Mouse (Mus musculus) natural killer cell, adult 2 months (primary cell): ENCODE measurements around the gene Kcnk2.

Experiments
- DNase-seq, 2 experiments: peaks; one replicate each; pipeline ENCODE4 v3.0.0; 2022; ENCODE audit warnings: low spot score in 2 of 2

The Kcnk2 gene

DNA sequence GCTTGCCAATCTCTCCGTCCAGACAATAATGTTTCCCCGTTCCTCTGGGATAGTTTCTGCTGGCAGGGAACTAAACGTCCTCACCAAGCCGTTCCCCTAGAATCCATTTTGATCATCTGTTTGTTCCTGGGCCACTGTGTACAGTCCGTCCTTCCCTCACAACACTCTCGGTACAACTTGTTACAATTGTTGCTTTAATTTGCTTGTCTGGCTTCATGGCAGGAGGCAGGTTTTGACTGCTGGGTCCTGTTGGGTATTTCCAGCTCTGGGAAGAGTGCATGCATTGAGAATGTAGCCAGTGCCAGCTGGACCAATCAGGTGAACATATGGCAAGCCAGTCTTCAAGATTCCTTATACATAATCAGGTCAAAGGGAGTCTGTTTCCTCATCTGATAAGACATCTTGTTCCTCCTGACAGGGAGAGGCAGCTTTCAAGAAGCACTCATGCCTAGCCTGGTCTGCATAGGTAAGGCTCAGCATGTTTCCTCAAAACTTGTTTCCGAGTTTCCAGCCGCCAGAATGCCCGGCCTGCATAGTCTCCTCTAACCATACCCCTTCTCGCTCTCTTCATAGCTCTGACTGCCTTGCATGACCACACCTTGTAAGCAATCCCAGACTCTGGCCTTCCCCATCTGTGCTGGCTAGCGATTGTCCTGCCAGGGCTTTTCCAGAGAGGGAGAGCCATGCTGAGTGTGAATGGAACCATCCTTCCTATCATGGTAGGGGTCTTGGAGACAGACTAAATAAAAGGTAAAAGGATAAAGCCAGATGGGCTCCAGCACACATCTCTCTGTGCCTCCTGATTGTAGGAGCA lies 184.1 kb downstream of the Kcnk2 start:
- DNase-seq = no peak

DNA sequence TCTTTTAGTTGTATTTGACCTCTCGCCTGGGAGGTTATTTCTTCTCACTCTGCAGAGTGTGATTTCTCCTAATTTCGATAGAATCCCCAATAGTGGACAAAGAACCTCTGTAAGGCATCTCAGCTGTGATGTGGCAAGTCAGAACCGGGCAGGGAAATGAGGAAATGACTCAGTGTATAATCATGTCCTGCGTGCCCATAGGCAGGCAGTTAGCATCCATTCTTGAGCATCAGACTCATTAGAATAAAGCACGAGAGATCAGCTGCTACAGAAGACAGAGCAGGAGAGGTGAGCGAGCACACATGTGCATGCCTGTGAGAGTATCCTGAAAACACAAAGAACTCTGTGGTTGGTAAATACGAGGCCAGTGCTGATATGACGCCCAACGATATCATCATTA lies 186.9 kb downstream of the Kcnk2 start:
- no peak for DNase-seq

DNA sequence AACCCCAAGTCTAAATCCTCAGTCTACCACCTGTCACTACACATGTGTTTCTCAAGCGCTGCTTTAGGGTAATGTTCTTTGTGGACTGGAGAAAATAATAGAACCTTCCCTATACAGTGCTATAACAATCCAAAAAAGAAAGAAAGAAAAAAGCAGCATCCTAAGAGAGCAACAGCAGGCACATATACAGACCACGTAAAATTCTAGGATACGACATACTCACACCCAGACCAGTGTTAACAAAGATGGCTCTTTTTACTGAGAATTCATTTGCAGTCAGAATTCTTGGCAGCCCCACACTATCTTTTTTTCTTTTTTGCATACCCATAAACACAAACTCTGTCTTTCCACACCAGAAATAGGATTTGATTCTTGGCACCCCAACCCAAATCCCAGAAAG lies 187.6 kb downstream of the Kcnk2 start:
- DNase-seq = no peak

DNA sequence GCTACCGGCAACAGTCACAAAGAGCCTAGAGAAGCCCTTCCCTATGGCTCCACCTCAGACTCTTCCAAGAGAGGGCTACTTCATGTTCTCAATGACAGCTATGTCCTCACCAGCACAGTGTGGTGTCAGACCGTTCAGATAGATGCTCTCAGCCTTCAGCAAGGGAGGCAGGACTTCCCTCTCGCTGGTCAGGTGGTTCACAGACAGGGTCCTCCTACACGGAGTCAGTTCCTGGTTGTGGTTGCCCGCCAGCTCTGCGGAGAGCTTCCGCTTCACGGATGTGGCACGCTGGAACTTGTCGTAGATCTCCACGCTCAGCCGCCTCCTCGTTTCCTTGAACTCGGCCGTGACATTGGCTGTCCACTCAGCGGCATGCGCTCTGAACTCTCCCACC lies 192.4 kb downstream of the Kcnk2 start:
- DNase-seq = no peak

DNA sequence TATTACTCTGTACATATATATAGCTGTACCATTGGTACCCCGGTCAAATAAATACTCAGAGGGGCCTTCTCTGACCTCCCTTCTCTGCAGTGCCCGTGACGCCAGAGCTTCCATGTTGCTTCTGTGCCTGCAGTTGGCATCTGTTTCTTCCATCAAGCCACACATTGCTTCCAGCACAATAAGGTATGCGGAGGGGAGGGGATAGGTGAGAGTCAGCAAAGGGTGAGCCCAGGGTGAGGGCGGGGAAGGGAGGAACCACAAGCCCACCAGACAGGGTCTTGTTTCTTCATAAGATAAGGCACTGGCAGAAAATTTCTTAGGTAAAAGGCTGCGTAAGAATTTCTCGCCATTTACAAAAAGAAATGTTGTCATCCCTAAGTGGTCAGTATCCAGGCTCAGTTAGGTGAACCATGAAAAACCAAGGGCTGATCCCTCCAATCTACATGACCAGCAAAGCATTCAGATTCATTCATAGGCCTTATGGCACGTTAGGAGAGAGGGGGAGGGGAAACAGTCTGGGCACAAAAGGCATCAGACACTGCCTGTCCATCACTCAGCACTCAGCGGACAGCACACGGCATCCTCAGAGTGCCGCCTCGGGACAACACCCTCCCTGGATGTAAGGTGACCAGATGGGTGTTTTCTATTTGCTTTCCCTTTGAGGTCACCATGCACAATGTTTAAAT lies 192.9 kb downstream of the Kcnk2 start:
- no peak for DNase-seq

DNA sequence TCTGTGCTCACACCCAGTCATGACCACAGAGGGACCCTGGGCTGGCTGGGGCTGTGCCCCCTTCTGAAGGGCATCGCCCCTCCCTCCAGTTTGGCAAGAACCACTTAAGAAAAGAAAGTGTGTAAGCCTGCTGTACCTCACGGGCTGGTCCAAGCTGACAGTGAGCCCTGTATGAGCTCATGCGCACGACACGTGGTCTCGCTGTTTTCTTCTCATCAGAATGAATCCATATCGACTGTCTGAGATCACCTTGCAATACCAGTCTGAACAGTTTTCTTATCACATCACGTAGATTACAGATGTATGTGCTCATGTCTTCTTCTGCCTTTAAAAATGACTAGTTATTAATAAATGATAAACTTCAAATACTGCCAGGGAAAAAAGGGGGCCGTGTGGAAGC lies 193.5 kb downstream of the Kcnk2 start:
- no peak for DNase-seq

DNA sequence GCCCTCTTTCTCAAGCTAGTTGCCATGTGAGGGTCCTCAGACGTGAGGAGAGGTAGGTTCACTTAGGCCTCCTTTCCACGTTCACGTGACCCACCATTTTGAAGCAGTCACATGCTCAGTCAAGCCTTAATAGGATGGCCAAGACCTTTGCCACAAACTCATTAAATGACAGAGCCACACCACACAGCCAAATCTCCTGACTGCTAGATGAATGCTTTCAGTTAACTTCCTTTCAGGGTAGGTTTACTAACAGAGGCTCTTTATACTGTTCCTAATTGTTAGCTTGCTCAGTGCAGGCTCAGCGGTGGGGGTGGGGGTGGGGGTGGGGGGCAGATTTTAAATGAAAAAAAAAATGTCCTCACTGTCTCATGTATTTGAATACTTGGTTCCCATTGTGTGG lies 206.3 kb downstream of the Kcnk2 start:
- DNase-seq = no peak

DNA sequence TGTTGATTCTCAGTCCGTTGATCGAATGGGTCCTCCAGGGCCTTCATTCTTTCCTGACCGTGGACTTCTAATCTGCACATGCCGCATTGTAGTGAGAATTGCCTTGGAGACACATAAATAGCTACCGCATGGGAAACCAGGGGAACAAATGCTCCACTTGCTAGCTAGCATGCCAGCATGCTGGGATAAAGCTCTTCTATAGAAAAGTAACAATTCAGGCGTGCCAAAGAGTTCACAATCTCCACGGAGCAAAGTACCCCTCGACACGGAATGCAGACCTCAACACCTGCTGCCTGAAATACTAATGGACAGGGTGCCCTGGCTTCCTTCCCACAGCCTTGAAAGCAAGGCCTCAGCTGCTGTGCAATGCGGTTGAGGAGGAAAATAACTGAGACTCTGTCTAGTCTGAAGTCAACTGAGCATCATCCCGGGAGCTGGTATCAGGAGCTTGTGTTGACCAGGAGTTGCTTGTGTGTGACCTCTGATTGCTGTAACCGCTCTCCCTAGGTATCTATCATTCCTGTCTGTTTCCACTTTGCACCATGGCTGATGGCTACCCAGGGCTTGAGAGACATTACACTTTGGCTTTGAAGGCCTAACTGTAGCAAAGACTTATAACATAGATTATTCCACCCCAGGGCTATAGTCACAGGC lies 214.2 kb downstream of the Kcnk2 start:
- no peak for DNase-seq

DNA sequence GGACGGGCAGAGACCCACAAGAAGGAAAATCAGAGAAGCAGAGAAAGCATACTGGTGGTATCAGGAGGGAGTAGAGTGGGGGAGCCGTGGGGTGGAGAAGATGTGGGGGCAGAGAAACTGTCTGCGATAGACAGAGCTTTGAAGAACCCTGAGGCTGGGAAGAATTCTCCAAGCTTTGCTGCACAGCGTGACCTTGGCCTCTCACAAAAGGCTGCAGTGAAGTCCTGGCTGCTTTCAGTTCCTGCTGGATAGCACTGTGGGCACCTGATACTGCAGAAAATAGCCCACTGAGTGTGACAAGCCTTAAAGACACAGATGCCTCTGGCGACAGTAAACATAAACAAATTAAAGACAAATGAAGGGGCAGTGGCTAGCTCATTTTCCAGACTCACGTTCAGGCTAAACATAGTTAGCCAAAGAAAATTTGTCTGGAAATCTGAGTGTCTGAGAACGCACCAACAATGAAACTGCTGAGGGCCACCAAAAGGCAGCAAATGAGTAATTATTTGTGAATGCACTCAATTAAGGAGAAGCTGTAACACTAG lies 216.8 kb downstream of the Kcnk2 start:
- no peak for DNase-seq

DNA sequence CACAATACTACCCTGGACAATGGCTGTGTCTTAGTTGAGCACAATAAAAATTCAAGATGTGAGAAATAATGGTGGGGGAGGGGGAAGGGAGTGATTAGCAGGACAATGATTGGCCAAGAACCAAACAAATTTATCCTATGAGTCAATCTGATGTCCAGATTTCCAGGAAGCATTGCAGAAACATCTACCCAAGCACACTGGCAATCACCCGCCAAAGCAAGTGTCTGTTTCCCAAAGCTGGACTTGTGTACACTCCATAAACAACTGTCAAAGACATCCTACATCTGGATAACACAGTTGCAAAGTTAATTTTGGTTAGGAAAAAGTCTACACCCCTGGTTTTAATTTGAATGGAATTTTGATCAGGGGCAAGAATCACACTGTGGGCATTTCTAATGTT lies 224.3 kb downstream of the Kcnk2 start:
- DNase-seq = no peak

DNA sequence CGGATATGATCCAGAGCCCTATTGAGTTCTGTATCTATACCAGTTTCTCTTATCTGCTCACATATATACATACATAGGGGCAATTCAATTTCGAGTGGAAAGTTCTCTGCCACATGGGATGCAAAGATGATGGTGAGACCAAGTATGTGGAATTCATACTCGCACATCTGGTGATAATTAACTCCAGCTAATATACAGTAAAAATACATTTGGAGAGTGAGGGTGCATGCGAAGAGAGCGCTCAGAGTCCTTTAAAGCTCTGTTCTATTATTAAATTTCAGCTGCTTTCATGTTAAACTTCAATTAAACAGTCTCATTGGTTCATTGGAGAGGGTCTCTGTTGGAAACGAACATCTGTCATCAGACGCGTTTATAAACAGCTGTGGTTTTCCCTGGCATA lies 228.6 kb downstream of the Kcnk2 start:
- no peak for DNase-seq

DNA sequence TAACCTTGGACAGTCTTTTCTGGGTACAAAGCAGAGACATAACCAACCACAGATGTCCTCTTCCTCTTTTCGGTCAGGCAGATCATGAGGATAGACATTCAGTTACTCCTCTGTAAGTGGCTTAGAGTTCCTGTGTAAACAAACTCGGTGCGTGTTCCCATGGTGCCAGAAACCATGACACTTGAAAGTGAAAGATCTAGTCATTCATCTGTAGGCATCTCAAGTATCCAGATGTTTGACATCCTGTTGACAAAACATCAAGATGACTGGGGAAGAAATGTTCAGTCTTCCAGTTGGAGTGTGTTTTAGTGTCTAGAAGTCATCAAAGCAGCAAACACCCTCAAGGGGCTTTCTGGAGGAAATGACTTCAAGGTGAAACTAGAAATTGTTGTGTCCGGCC lies 230.9 kb downstream of the Kcnk2 start:
- peak in 1 of 2 experiments; percentile 42 for DNase-seq

DNA sequence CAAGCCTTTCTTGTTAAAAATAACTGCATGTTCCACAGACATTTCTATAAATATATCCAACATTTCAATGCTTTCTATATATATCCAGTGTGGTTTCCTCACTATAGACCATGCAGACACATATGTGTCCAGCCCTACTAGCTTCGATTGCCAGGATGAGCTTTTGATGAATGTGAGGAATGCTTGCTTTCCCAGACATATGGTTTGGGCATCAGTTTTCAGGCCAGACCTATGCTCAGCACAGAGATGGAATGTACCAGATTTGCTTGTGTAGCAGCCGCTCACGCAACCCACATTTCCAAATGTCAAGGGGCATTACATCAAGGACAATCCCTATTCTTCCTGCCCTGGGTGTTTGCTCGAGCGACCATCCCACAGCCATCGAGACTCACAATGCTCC lies 236.3 kb downstream of the Kcnk2 start:
- DNase-seq = no peak

DNA sequence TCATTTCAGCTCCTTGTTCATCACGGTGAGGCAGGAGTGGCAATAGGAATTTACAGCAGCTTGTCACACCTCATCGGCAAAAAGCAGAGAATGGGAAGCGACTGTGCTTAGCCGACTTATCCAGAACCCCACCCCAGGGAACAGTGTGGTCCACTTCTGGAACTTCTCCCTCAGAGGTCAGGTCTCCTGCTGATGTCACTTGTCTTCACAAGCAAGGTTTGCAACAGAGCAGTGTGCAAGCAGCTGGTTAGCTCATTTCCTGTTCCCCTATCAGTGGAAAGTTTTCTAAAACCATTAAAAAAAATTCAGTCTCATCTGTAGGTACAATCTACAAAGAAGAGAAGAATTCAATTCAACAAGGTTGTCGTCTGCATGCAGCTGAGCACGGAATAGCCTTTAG lies 236.9 kb downstream of the Kcnk2 start:
- no peak for DNase-seq

DNA sequence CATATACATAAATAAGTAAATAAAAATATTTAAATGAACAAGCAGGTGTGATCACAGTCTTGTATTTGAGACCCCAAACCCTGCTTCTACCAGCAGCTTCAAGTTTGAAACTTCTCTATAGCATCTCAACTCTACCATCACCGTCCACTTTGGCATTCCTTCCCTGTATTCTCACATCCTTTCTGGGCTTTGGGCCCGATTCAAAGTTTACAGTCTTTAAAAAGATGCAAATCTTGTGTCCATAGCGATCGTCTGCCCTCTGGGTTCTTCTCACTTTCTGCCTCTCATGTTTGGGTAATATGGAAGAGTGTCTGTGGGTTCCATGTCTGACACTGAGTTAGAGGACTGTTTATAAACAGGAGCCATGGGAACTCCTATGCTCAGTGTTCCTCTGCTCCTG lies 237.4 kb downstream of the Kcnk2 start:
- DNase-seq = no peak

DNA sequence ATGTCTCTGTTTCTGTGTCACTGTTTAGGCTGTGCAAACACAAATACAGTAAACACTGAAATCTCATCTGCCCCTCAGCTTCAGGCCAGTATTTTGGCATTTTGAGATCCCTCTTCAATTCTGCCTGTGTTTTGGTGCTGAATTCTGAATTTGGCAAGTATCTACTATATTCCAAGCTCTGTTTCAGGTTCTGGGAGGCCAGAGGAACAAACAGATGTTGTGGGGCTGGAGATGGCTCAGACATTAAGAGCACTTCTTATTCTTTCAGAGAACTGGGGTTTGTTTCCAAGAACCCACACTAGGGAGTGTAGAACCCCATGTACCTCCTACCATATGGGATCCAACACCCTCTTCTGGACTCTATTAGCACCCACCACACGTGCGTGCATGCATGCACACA lies 237.8 kb downstream of the Kcnk2 start:
- no peak for DNase-seq
